Mouse (Mus musculus) G1E (cell line): ENCODE measurements at regions not wholly inside any gene's neighbourhood (a gene's known extent, or its start where the extent isn't known, plus 50 kb on each side); places are given as distances from the start of the nearest gene placed in this dataset.

Experiments
- ATAC-seq: 2 replicates; pipeline ENCODE4 v1.8.0; 2016; ENCODE audit warnings: mild to moderate bottlenecking; ENCODE audit not compliant: insufficient number of reproducible peaks, poor library complexity, low FRiP score, severe bottlenecking; ENCODE audit errors: extremely low read depth
- DNase-seq: peaks from one replicate; pipeline ENCODE4 v3.0.0; 2012; ENCODE audit warnings: low spot score
- H3K27me3 ChIP-seq: 2 replicates; pipeline ENCODE4 v1.6.1; 2012; ENCODE audit warnings: mild to moderate bottlenecking, low read length, inconsistent platforms; ENCODE audit not compliant: insufficient read depth
- H3K36me3 ChIP-seq: replicated peaks from 2 replicates; pipeline ENCODE3; 2012; ENCODE audit warnings: mild to moderate bottlenecking, inconsistent platforms
- H3K4me1 ChIP-seq: 2 replicates; pipeline ENCODE4 v1.6.1; 2012; ENCODE audit warnings: low read depth, low read length, inconsistent platforms, mixed read lengths; ENCODE audit not compliant: insufficient read depth
- H3K4me3 ChIP-seq: 2 replicates; pipeline ENCODE4 v1.5.1; 2012; ENCODE audit warnings: low read depth, mild to moderate bottlenecking, inconsistent platforms, low read length, moderate library complexity, mixed read lengths
- H3K9me3 ChIP-seq: replicated peaks from 2 replicates; pipeline ENCODE4 v1.6.1; 2012; ENCODE audit warnings: inconsistent platforms
- CTCF ChIP-seq: IDR thresholded peaks from 2 replicates; pipeline ENCODE4 v1.5.1; 2012; ENCODE audit warnings: low read depth, low read length, inconsistent platforms, mixed read lengths
- GATA1 ChIP-seq: IDR thresholded peaks from 2 replicates; pipeline ENCODE4 v1.6.1; 2012; ENCODE audit warnings: borderline replicate concordance, low read length, inconsistent platforms, mixed read lengths
- GATA2 ChIP-seq: IDR thresholded peaks from 2 replicates; pipeline ENCODE4 v1.6.1; 2012; ENCODE audit warnings: low read depth, low read length, inconsistent platforms, borderline replicate concordance
- POLR2AphosphoS5 ChIP-seq: IDR thresholded peaks from 2 replicates; pipeline ENCODE4 v1.6.1; 2012; ENCODE audit warnings: low read depth, low read length, inconsistent platforms; ENCODE audit not compliant: insufficient replicate concordance
- TAL1 ChIP-seq: conservative IDR thresholded peaks from 2 replicates; pipeline ENCODE4 v1.6.1; 2012; ENCODE audit warnings: low read depth, low read length, inconsistent platforms, mixed read lengths

- Histone ChIP-seq H3K36me3 (no peaks in the 10 kb centered on the region), H3K27me3 (peaks cover 25% of the 10 kb centered on the region), H3K9me3 (no peaks in the 10 kb centered on the region), H3K4me3 (no peak overlapping the region), H3K4me1 (no peaks in the 10 kb centered on the region)
- ATAC-seq, result no peak
- no peak for DNase-seq
- TF ChIP-seq TAL1 (no peak), POLR2AphosphoS5 (no peak), GATA2 (no peak), CTCF (no peak), GATA1 (no peak)
These were observed 55.3 kb upstream of the Dnajc19 start for GRCm38 (mm10) chr3:34136385-34136784.
